Mouse (Mus musculus): ENCODE data around the gene Olfr1018.

The Olfr1018 gene

GRCm38 (mm10) chr2:85818179-85818578 lies at the start of gene Olfr1018:
Gene Olfr1018 (plus strand): TSS chr2:85818479.
- DNase-seq (ENCODE audit: low read depth, low spot score): no peak

GRCm38 (mm10) chr2:85772413-85772812 lies 45.9 kb upstream of the Olfr1018 start, which contains the start of gene Olfr1014:
Gene Olfr1014 (plus strand): TSS chr2:85772713.
- DNase-seq (ENCODE audit: low read depth, low spot score): no peak

GRCm38 (mm10) chr2:85781717-85782116 lies 36.6 kb upstream of the Olfr1018 start, which contains the start of gene Olfr1015:
Gene Olfr1015 (plus strand): TSS chr2:85782017.
- no peak for DNase-seq (ENCODE audit: low read depth, low spot score)

GRCm38 (mm10) chr2:85792331-85792730 lies 25.9 kb upstream of the Olfr1018 start:
- no peak for DNase-seq (ENCODE audit: low read depth, low spot score)

- DNase-seq (ENCODE audit: low read depth, low spot score): no peak
Observed at GRCm38 (mm10) chr2:85802444-85802843, 15.8 kb upstream of the Olfr1018 start, which contains the start of gene Olfr1016. Gene Olfr1016 (minus strand): TSS chr2:85802544.

- no peak for DNase-seq (ENCODE audit: low read depth, low spot score)
Observed at GRCm38 (mm10) chr2:85804501-85804900, 13.8 kb upstream of the Olfr1018 start.

- DNase-seq (ENCODE audit: low read depth, low spot score): no peak
Observed at GRCm38 (mm10) chr2:85845383-85845782, 27.1 kb downstream of the Olfr1018 start, which contains the start of gene Olfr1019. Gene Olfr1019 (minus strand): TSS chr2:85845483.

- no peak for DNase-seq (ENCODE audit: low read depth, low spot score)
Observed at GRCm38 (mm10) chr2:85846730-85847129, 28.5 kb downstream of the Olfr1018 start, which contains the start of gene Olfr1020. Gene Olfr1020 (plus strand): TSS chr2:85847030.

- no peak for DNase-seq (ENCODE audit: low read depth, low spot score)
Observed at GRCm38 (mm10) chr2:85868294-85868693, 50.0 kb downstream of the Olfr1018 start, which contains the start of gene Olfr1022. Gene Olfr1022 (plus strand): TSS chr2:85868594.
